27 mouse cellular contexts compared by ENCODE assay signal in genomic region chr15:13217161-13217560, GRCm38 (mm10). TPM values are rescaled to one million over a fixed set of nuclear protein-coding genes. Genes with fewer than 3 reads are reported as not detected.
DNase-seq lines count a peak whose midpoint lies in the region; ATAC-seq and TF ChIP-seq lines count a peak whose summit lies in the region.
"Had no signal": no experiment of that assay in that cellular context is flagged by ENCODE, and none has a peak within 500 bp of the region (broad histone marks: within the 10 kb centered on the region; RNA-seq: fewer than 3 reads in every experiment).

No protein-coding gene starts in this region.

- TF ChIP-seq EP300 in heart, postnatal 0 days (IDR thresholded peaks at IDR 0.05; ENCODE audit: low read depth) = no peak
- no peak for TF ChIP-seq EP300 in heart, adult 2 months (IDR thresholded peaks at IDR 0.05; ENCODE audit: insufficient read depth, low read depth, low read length)

- H3K9ac ChIP-seq in forebrain, postnatal 0 days = no peak overlapping the region
- no peak overlapping the region for H3K9ac ChIP-seq in heart, postnatal 0 days (replicated peaks; ENCODE audit: low read depth, low read length)
- H3K9ac ChIP-seq in heart, adult 2 months (ENCODE audit: low read depth, low read length) = no peak overlapping the region
- no peak overlapping the region for H3K9ac ChIP-seq in midbrain, embryonic 14.5 days (replicated peaks; ENCODE audit: low read length)
- H3K9ac ChIP-seq in intestine, postnatal 0 days (ENCODE audit: low read depth, low read length) = no peak overlapping the region
- H3K9ac ChIP-seq: embryonic facial prominence, embryonic 12.5 days; forebrain, embryonic 12.5 days; kidney, embryonic 15.5 days; limb, embryonic 12.5 days; liver, postnatal 0 days had no signal

- no peak for DNase-seq in forebrain, embryonic 10.5 days (ENCODE audit: extremely low spot score, low spot score)
- no peak for DNase-seq in forebrain, postnatal 0 days
- no peak for DNase-seq in heart, postnatal 0 days (ENCODE audit: low spot score)
- DNase-seq in heart, adult 2 months = no peak
- no peak for DNase-seq in midbrain, embryonic 10.5 days (ENCODE audit: low spot score)
- DNase-seq in midbrain, embryonic 14.5 days = no peak
- peak; percentile 27 for DNase-seq in brain, embryonic 14.5 days (ENCODE audit: low read depth)
- DNase-seq: adrenal gland, postnatal 14 days; cerebellum, adult 8-10 months; cerebellum, postnatal 36 days; gastrocnemius, postnatal 36 days; kidney, adult 11 months; kidney, postnatal 36 days; layer of hippocampus, postnatal 36 days; liver, postnatal 0 days; lung, postnatal 36 days; right cerebral cortex, adult 18-20 months; right cerebral cortex, postnatal 4 days had no signal

- H3K79me2 ChIP-seq in heart, adult 2 months (replicated peaks; ENCODE audit: control insufficient read depth, insufficient read depth, low read length) = no peaks in the 10 kb centered on the region

- H3K36me3 ChIP-seq in forebrain, embryonic 10.5 days (replicated peaks) = no peaks in the 10 kb centered on the region
- no peaks in the 10 kb centered on the region for H3K36me3 ChIP-seq in forebrain, postnatal 0 days (ENCODE audit: insufficient read depth)
- H3K36me3 ChIP-seq in heart, postnatal 0 days (replicated peaks; ENCODE audit: control insufficient read depth, insufficient read depth, low read length) = no peaks in the 10 kb centered on the region
- no peaks in the 10 kb centered on the region for H3K36me3 ChIP-seq in heart, adult 2 months (ENCODE audit: control insufficient read depth, insufficient read depth, low read length)
- H3K36me3 ChIP-seq in midbrain, embryonic 10.5 days = no peaks in the 10 kb centered on the region
- no peaks in the 10 kb centered on the region for H3K36me3 ChIP-seq in midbrain, embryonic 14.5 days (ENCODE audit: control insufficient read depth, insufficient read depth, low read length)
- no peaks in the 10 kb centered on the region for H3K36me3 ChIP-seq in intestine, postnatal 0 days (ENCODE audit: control insufficient read depth, insufficient read depth)
- H3K36me3 ChIP-seq: embryonic facial prominence, embryonic 12.5 days; forebrain, embryonic 12.5 days; kidney, embryonic 15.5 days; limb, embryonic 12.5 days had no signal

- H3K27ac ChIP-seq in forebrain, embryonic 10.5 days = 0 out of 2 replicates have a peak overlapping the region, but pooled peaks have one; percentile 45
- no peak overlapping the region for H3K27ac ChIP-seq in forebrain, postnatal 0 days (ENCODE audit: low read depth, low read length)
- H3K27ac ChIP-seq in heart, postnatal 0 days (ENCODE audit: low read depth) = no peak overlapping the region
- H3K27ac ChIP-seq in heart, adult 2 months = no peak overlapping the region
- peak overlapping the region; percentile 59; the same call in 1 of the 2 replicates for H3K27ac ChIP-seq in midbrain, embryonic 10.5 days (replicated peaks)
- H3K27ac ChIP-seq in midbrain, embryonic 14.5 days (replicated peaks; ENCODE audit: low read depth, low read length) = no peak overlapping the region
- no peak overlapping the region for H3K27ac ChIP-seq in intestine, postnatal 0 days (ENCODE audit: low read depth, low read length)
- H3K27ac ChIP-seq: embryonic facial prominence, embryonic 12.5 days; forebrain, embryonic 12.5 days; hindbrain, postnatal 0 days; kidney, embryonic 15.5 days; limb, embryonic 12.5 days had no signal

- H3K4me3 ChIP-seq in forebrain, embryonic 10.5 days = no peak overlapping the region
- no peak overlapping the region for H3K4me3 ChIP-seq in forebrain, postnatal 0 days (ENCODE audit: low read depth, low read length)
- H3K4me3 ChIP-seq in heart, postnatal 0 days (ENCODE audit: low read depth, low read length) = no peak overlapping the region
- H3K4me3 ChIP-seq in heart, adult 2 months = no peak overlapping the region
- no peak overlapping the region for H3K4me3 ChIP-seq in midbrain, embryonic 10.5 days
- H3K4me3 ChIP-seq in midbrain, embryonic 14.5 days (replicated peaks; ENCODE audit: low read depth, low read length) = no peak overlapping the region
- H3K4me3 ChIP-seq in intestine, postnatal 0 days (ENCODE audit: low read depth, low read length) = no peak overlapping the region
- H3K4me3 ChIP-seq: embryonic facial prominence, embryonic 12.5 days; forebrain, embryonic 12.5 days; kidney, embryonic 15.5 days; limb, embryonic 12.5 days; megakaryocyte, embryonic 14.5 days had no signal

- H3K27me3 ChIP-seq in forebrain, embryonic 10.5 days (ENCODE audit: poor library complexity, severe bottlenecking) = no peaks in the 10 kb centered on the region
- no peaks in the 10 kb centered on the region for H3K27me3 ChIP-seq in forebrain, postnatal 0 days (ENCODE audit: insufficient read depth, low read length)
- H3K27me3 ChIP-seq in heart, postnatal 0 days (ENCODE audit: control insufficient read depth, insufficient read depth, low read length) = no peaks in the 10 kb centered on the region
- no peaks in the 10 kb centered on the region for H3K27me3 ChIP-seq in heart, adult 2 months (ENCODE audit: control insufficient read depth, insufficient read depth, low read length)
- peaks cover 8% of the 10 kb centered on the region; the same call in 1 of the 2 replicates for H3K27me3 ChIP-seq in midbrain, embryonic 10.5 days (ENCODE audit: low read depth, poor library complexity, severe bottlenecking)
- H3K27me3 ChIP-seq in midbrain, embryonic 14.5 days (ENCODE audit: control insufficient read depth, insufficient read depth, low read length) = no peaks in the 10 kb centered on the region
- H3K27me3 ChIP-seq in intestine, postnatal 0 days (replicated peaks; ENCODE audit: control insufficient read depth, insufficient read depth, low read length) = no peaks in the 10 kb centered on the region
- H3K27me3 ChIP-seq: embryonic facial prominence, embryonic 12.5 days; forebrain, embryonic 12.5 days; kidney, embryonic 15.5 days; limb, embryonic 12.5 days; megakaryocyte, embryonic 14.5 days had no signal

- no peak for TF ChIP-seq CTCF in forebrain, postnatal 0 days (IDR thresholded peaks at IDR 0.05; ENCODE audit: low read depth)
- TF ChIP-seq CTCF in heart, postnatal 0 days (IDR thresholded peaks at IDR 0.05; ENCODE audit: low read depth) = no peak
- TF ChIP-seq CTCF in heart, adult 2 months (IDR thresholded peaks at IDR 0.05) = no peak
- TF ChIP-seq CTCF in brain, embryonic 14.5 days (IDR thresholded peaks at IDR 0.05; ENCODE audit: borderline replicate concordance, extremely low read depth, insufficient read depth, insufficient read length) = no peak
- no peak for TF ChIP-seq CTCF in intestine, postnatal 0 days (IDR thresholded peaks at IDR 0.05; ENCODE audit: low read depth)

- H3K4me2 ChIP-seq in forebrain, postnatal 0 days (ENCODE audit: low read depth) = no peak overlapping the region
- 0 out of 2 replicates have a peak overlapping the region, but pooled peaks have one; percentile 7 for H3K4me2 ChIP-seq in heart, postnatal 0 days (ENCODE audit: low read depth, low read length)
- no peak overlapping the region for H3K4me2 ChIP-seq in midbrain, embryonic 14.5 days (ENCODE audit: low read length)
- no peak overlapping the region for H3K4me2 ChIP-seq in intestine, postnatal 0 days (replicated peaks; ENCODE audit: low read depth)
- H3K4me2 ChIP-seq: embryonic facial prominence, embryonic 12.5 days; forebrain, embryonic 12.5 days; kidney, embryonic 15.5 days; limb, embryonic 12.5 days; liver, embryonic 11.5 days had no signal

- TF ChIP-seq POLR2A in heart, adult 2 months (IDR thresholded peaks at IDR 0.05; ENCODE audit: insufficient read depth, low read depth, low read length) = no peak
- TF ChIP-seq POLR2A in brain, embryonic 14.5 days (IDR thresholded peaks at IDR 0.05; ENCODE audit: borderline replicate concordance, extremely low read depth, insufficient read depth, insufficient read length, poor library complexity, severe bottlenecking) = no peak

- intact Hi-C loops in heart, adult 2 months (cut with DNase I) = no loop called here

- ATAC-seq in forebrain, postnatal 0 days = no peak
- no peak for ATAC-seq in heart, postnatal 0 days (ENCODE audit: insufficient read depth, low read depth)
- no peak for ATAC-seq in midbrain, embryonic 14.5 days (ENCODE audit: low FRiP score, low TSS enrichment)
- no peak for ATAC-seq in intestine, postnatal 0 days
- ATAC-seq: CD4-positive, CD25-positive, alpha-beta regulatory T cell, adult 4 months; hindbrain, postnatal 0 days; liver, postnatal 0 days had no signal

- no peaks in the 10 kb centered on the region for H3K9me3 ChIP-seq in forebrain, embryonic 10.5 days
- no peaks in the 10 kb centered on the region for H3K9me3 ChIP-seq in forebrain, postnatal 0 days (ENCODE audit: low read length)
- H3K9me3 ChIP-seq in heart, postnatal 0 days (replicated peaks; ENCODE audit: control insufficient read depth, low read length) = no peaks in the 10 kb centered on the region
- H3K9me3 ChIP-seq in midbrain, embryonic 10.5 days (replicated peaks) = no peaks in the 10 kb centered on the region
- H3K9me3 ChIP-seq in midbrain, embryonic 14.5 days (ENCODE audit: control insufficient read depth, low read length) = no peaks in the 10 kb centered on the region
- no peaks in the 10 kb centered on the region for H3K9me3 ChIP-seq in intestine, postnatal 0 days (ENCODE audit: control insufficient read depth)
- H3K9me3 ChIP-seq: embryonic facial prominence, embryonic 12.5 days; forebrain, embryonic 12.5 days; kidney, embryonic 15.5 days; limb, embryonic 12.5 days; megakaryocyte, embryonic 14.5 days had no signal

- peaks cover 44% of the 10 kb centered on the region for H3K4me1 ChIP-seq in forebrain, embryonic 10.5 days
- 0 out of 2 replicates have a peak, but pooled peaks cover 3% of the 10 kb centered on the region for H3K4me1 ChIP-seq in forebrain, postnatal 0 days (ENCODE audit: insufficient read depth)
- H3K4me1 ChIP-seq in heart, postnatal 0 days (ENCODE audit: control insufficient read depth, insufficient read depth) = no peaks in the 10 kb centered on the region
- H3K4me1 ChIP-seq in heart, adult 2 months (ENCODE audit: control insufficient read depth, insufficient read depth, low read length) = no peaks in the 10 kb centered on the region
- peaks cover 50% of the 10 kb centered on the region for H3K4me1 ChIP-seq in midbrain, embryonic 10.5 days
- H3K4me1 ChIP-seq in midbrain, embryonic 14.5 days (ENCODE audit: control insufficient read depth, insufficient read depth, low read length) = 0 out of 2 replicates have a peak, but pooled peaks cover under 1% of the 10 kb centered on the region
- no peaks in the 10 kb centered on the region for H3K4me1 ChIP-seq in intestine, postnatal 0 days (replicated peaks; ENCODE audit: control insufficient read depth, insufficient read depth, low read length)
- H3K4me1 ChIP-seq: embryonic facial prominence, embryonic 12.5 days; kidney, embryonic 15.5 days; limb, embryonic 12.5 days; megakaryocyte, embryonic 14.5 days had no signal

- WGBS in forebrain, embryonic 10.5 days = 86% methylated on average over 1 of the region's 1 CpGs
- WGBS in forebrain, postnatal 0 days = 55% methylated on average over 1 of the region's 1 CpGs
- WGBS in heart, postnatal 0 days = 93% methylated on average over 1 of the region's 1 CpGs
- 94% methylated on average over 1 of the region's 1 CpGs for WGBS in heart, adult 2 months
- WGBS in midbrain, embryonic 10.5 days = 88% methylated on average over 1 of the region's 1 CpGs
- 36% methylated on average over 1 of the region's 1 CpGs for WGBS in midbrain, embryonic 14.5 days
- WGBS in intestine, postnatal 0 days = 82% methylated on average over 1 of the region's 1 CpGs

RNA-seq across cellular contexts. Expression of gene Cdh6, which starts 43.7 kb away (rescaled TPM):
- polyA plus RNA-seq in forebrain, embryonic 10.5 days (2016; fragmentation: Nextera tagmentation; extraction: Ambion mirVana) = 13.6 and 16.8 TPM in 2 replicates
- 12.1 and 14.1 TPM in 2 replicates for total RNA-seq in forebrain, postnatal 0 days (2014; rRNA removed)
- polyA plus RNA-seq in forebrain, postnatal 0 days (2015; fragmentation: Nextera tagmentation; extraction: Ambion mirVana) = 6.1 and 9.8 TPM in 2 replicates
- 0.34 and 0.58 TPM in 2 replicates for total RNA-seq in heart, postnatal 0 days (2014; rRNA removed; ENCODE audit: low replicate concordance)
- 0.40 and 0.64 TPM in 2 replicates for polyA plus RNA-seq in heart, postnatal 0 days (2015; fragmentation: Nextera tagmentation; extraction: Ambion mirVana)
- total RNA-seq in heart, adult 2 months (2021) = under 1 TPM; 0.70 to 0.78 TPM
- 0.16 and 0.18 TPM in 2 replicates for polyA plus RNA-seq in heart, adult 2 months (2012; rRNA removed)
- polyA plus RNA-seq in midbrain, embryonic 10.5 days (2016; fragmentation: Nextera tagmentation; extraction: Ambion mirVana) = 11.8 and 15.1 TPM in 2 replicates
- 11.1 and 11.4 TPM in 2 replicates for polyA plus RNA-seq in midbrain, embryonic 14.5 days (2014; fragmentation: Nextera tagmentation; extraction: Ambion mirVana)
- 3.2 and 7.8 TPM in 2 replicates for polyA plus RNA-seq in brain, embryonic 14.5 days (2012; rRNA removed)
- 2.7 and 3.0 TPM in 2 replicates for polyA plus RNA-seq in intestine, postnatal 0 days (2015; fragmentation: Nextera tagmentation; extraction: Ambion mirVana)

Comparison
In these comparisons a context has a peak if more than half of its experiments do, and no peak if none do; other contexts are left out.
1. H3K27ac ChIP-seq: peak in forebrain, embryonic 10.5 days (single experiment) and midbrain, embryonic 10.5 days (single experiment); none in forebrain, postnatal 0 days (single experiment), heart, postnatal 0 days (single experiment), heart, adult 2 months (single experiment), midbrain, embryonic 14.5 days (single experiment) and intestine, postnatal 0 days (single experiment).